Mouse (Mus musculus): ENCODE results near the gene H2-Q4. TPM values are rescaled to one million over a fixed set of nuclear protein-coding genes. Genes with fewer than 3 reads are reported as not detected.
"Not testable (repeated sequence)": the region's sequence is repeated elsewhere in the genome, so short reads cannot be mapped to it uniquely, and the experiment has no call there.

The H2-Q4 gene
- polyA plus RNA-seq, 1 experiment from 2014 or later: 4.1 TPM

DNA sequence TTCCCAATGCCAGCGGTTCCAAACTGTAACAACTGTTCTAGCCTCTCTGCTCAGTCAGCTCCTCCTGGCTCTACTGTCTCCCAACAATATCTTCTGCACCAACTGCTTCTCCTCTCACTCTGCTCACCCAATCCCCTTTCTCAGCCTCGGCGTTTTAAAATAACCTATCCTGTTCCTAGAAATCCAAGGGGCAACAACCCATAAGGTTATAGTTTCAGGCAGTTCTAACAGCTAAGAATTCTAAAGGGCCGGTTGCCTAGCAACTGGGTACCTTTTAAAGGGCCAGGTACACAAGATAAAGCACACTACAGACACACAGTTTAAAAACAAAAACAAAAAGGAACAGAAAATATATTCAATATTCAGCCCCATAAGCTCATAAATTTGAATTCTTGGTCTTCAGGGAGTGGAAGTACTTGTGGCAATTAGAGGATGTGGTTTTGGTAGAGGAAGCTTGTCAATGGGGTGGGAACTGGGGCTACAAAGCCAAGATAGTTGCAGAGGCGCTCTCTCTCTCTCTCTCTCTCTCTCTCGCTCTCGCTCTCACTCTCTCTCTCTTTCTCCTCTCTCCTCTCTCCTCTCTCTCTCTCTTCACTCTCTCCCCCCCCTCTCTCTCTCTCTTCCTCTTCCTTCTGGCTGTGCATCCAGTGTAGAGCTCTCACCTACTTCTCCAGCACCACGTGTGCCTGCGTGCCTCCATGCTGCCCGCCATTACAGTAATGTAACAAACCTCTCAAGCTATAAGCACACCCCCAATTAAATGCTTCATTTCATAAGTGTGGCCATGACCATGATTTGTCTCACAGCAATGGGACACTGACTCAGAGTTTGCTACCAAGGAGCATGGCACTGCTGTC, 36.1 kb downstream of the H2-Q4 start:
- H3K4me1 ChIP-seq (ENCODE audit: control insufficient read depth, insufficient read depth, low read length); H3K9me3 ChIP-seq (replicated peaks; ENCODE audit: control insufficient read depth, low read length); H3K9ac ChIP-seq (ENCODE audit: low read length); ATAC-seq (replicated peaks; ENCODE audit: extremely low read depth, insufficient read depth, low FRiP score); H3K27me3 ChIP-seq (ENCODE audit: control insufficient read depth, insufficient read depth, low read length); H3K27ac ChIP-seq (ENCODE audit: low read length); H3K4me2 ChIP-seq (ENCODE audit: low read depth, low read length); H3K36me3 ChIP-seq (ENCODE audit: control insufficient read depth, insufficient read depth); H3K4me3 ChIP-seq (ENCODE audit: low read length): not testable (repeated sequence)
- 36% methylated on average over 3 of the region's 10 CpGs for WGBS

DNA sequence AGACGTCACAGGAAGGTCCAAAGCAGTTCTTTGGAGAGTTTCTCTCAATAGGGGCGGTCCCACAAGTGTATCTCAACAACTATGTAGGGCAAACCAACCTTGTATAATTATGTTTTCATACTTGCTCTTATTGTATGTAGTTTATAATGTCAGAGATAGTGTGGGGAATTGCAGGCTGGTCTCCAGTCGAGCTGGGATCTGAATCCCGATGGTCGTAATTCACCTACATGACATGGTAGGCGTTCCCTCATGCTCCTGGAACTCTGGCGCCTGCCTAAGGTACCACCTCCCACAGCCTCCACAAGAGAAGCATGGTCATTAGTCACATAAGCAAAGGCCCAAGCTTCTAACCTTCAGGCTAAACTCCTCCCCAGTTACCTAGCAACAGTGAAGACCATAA, 39.4 kb downstream of the H2-Q4 start:
- WGBS: 74% methylated on average over 7 of the region's 7 CpGs
- peaks cover 12% of the 10 kb centered on the region; the same call in 1 of the 2 replicates for H3K27me3 ChIP-seq (ENCODE audit: control insufficient read depth, insufficient read depth, low read length)
- no peak overlapping the region for H3K4me2 ChIP-seq (ENCODE audit: low read depth, low read length)
- H3K4me3 ChIP-seq (ENCODE audit: low read length): no peak overlapping the region
- no peaks in the 10 kb centered on the region for H3K36me3 ChIP-seq (ENCODE audit: control insufficient read depth, insufficient read depth)
- no peak overlapping the region for H3K9ac ChIP-seq (ENCODE audit: low read length)
- no peaks in the 10 kb centered on the region for H3K4me1 ChIP-seq (ENCODE audit: control insufficient read depth, insufficient read depth, low read length)
- ATAC-seq (replicated peaks; ENCODE audit: extremely low read depth, insufficient read depth, low FRiP score): no peak
- H3K27ac ChIP-seq (ENCODE audit: low read length): no peak overlapping the region
- H3K9me3 ChIP-seq (replicated peaks; ENCODE audit: control insufficient read depth, low read length): no peaks in the 10 kb centered on the region

DNA sequence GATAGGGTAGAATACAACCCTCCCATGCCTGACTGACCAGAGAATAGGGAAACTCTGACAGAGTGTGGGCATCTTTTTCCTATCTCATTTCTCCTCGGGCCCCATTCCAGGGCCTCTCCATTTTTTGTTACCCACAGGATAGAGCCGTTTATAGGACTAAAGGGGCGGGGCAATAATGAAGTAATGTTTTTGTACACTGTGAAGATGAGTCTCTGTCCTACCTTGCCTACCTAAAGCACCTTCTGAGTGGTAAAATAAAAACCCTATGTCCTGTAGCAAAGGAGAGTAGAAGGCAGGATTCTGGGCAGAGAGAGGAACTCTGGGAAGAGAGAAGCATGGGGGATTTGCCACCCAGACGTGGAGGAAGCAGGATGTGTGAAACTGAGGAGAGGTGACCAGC, 40.1 kb downstream of the H2-Q4 start:
- H3K4me3 ChIP-seq (ENCODE audit: low read length); H3K27ac ChIP-seq (ENCODE audit: low read length); H3K36me3 ChIP-seq (ENCODE audit: control insufficient read depth, insufficient read depth); H3K9me3 ChIP-seq (replicated peaks; ENCODE audit: control insufficient read depth, low read length); ATAC-seq (replicated peaks; ENCODE audit: extremely low read depth, insufficient read depth, low FRiP score); H3K4me1 ChIP-seq (ENCODE audit: control insufficient read depth, insufficient read depth, low read length); H3K9ac ChIP-seq (ENCODE audit: low read length); H3K4me2 ChIP-seq (ENCODE audit: low read depth, low read length): not testable (repeated sequence)
- WGBS: 48% methylated on average over 4 of the region's 4 CpGs
- H3K27me3 ChIP-seq (ENCODE audit: control insufficient read depth, insufficient read depth, low read length): peaks cover 14% of the 10 kb centered on the region; the same call in 1 of the 2 replicates

DNA sequence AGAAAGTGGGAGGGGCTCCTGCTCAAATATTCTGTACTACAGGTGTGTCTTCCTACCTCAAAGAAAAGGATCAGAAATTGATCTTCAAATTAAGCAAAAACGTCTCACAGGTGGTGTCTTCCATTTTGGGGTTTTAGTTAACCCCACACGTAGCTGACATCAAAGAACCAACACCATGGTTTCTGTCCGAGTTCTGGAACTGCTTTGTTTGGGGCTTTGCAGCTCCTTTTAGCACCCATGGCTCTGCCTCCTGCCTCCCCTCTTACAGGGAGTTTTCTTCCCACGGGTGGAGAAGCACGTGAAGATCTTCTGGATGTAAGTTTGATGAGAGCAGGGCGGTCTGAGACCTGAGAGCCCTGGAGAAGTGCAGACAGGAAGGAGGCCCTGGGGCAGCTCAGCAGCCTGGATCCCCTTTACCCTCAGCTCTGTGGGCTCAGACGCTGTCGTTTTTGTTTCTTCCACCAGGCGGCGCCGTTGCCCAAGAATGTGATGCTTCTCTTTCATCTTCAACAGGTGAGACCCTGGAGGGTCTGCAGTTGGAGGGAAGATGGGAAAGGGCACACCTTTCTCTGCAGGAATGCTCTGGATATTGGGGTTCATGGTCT, 40.9 kb downstream of the H2-Q4 start:
- ATAC-seq (replicated peaks; ENCODE audit: extremely low read depth, insufficient read depth, low FRiP score); H3K4me3 ChIP-seq (ENCODE audit: low read length); H3K9ac ChIP-seq (ENCODE audit: low read length); H3K4me2 ChIP-seq (ENCODE audit: low read depth, low read length); H3K27ac ChIP-seq (ENCODE audit: low read length); H3K4me1 ChIP-seq (ENCODE audit: control insufficient read depth, insufficient read depth, low read length); H3K36me3 ChIP-seq (ENCODE audit: control insufficient read depth, insufficient read depth); H3K9me3 ChIP-seq (replicated peaks; ENCODE audit: control insufficient read depth, low read length): not testable (repeated sequence)
- WGBS: 13% methylated on average over 11 of the region's 11 CpGs
- H3K27me3 ChIP-seq (ENCODE audit: control insufficient read depth, insufficient read depth, low read length): peaks cover 20% of the 10 kb centered on the region

DNA sequence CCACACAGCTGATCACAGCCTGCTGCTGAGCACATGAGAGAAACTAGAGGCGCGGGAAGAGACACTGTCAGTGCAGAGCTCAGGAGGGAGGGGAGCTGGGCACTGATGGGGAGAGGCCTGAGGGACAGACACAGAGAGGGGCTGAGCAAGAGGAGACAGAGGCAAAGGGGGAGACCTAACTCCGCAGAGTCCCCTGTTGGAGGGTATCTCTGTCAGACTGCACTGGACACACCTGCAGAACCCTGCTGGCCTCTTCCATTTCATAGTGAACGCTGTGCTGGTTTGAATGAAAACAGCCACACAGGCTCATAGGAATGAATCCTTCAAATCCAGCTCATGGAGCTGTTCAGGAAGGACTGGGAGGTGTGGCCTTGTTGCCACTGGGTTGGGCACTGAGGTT, 41.9 kb downstream of the H2-Q4 start:
- not testable (repeated sequence) for H3K36me3 ChIP-seq (ENCODE audit: control insufficient read depth, insufficient read depth); H3K4me2 ChIP-seq (ENCODE audit: low read depth, low read length); H3K27ac ChIP-seq (ENCODE audit: low read length); H3K9me3 ChIP-seq (replicated peaks; ENCODE audit: control insufficient read depth, low read length); ATAC-seq (replicated peaks; ENCODE audit: extremely low read depth, insufficient read depth, low FRiP score); H3K9ac ChIP-seq (ENCODE audit: low read length); H3K4me1 ChIP-seq (ENCODE audit: control insufficient read depth, insufficient read depth, low read length); H3K4me3 ChIP-seq (ENCODE audit: low read length)
- WGBS: 87% methylated on average over 4 of the region's 4 CpGs
- H3K27me3 ChIP-seq (ENCODE audit: control insufficient read depth, insufficient read depth, low read length): peaks cover 27% of the 10 kb centered on the region

DNA sequence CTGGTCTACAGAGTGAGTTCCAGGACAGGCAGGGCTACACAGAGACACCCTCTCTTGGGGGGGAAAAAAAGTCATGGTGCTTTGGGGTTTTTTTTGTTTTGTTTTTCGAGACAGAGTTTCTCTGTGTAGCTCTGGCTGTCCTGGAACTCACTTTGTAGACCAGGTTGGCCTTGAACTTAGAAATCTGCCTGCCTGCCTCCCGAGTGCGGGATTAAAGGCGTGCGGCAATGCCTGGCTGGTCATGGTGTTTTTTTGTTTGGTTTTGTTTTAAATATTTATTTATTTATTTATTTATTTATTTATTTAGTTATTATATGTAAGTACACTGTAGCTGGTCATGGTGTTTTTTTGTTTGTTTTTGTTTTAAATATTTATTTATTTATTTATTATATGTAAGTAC, 42.9 kb downstream of the H2-Q4 start:
- H3K36me3 ChIP-seq (ENCODE audit: control insufficient read depth, insufficient read depth); H3K27ac ChIP-seq (ENCODE audit: low read length); H3K4me2 ChIP-seq (ENCODE audit: low read depth, low read length); H3K9me3 ChIP-seq (replicated peaks; ENCODE audit: control insufficient read depth, low read length); H3K4me3 ChIP-seq (ENCODE audit: low read length); H3K9ac ChIP-seq (ENCODE audit: low read length); ATAC-seq (replicated peaks; ENCODE audit: extremely low read depth, insufficient read depth, low FRiP score); H3K4me1 ChIP-seq (ENCODE audit: control insufficient read depth, insufficient read depth, low read length): not testable (repeated sequence)
- peaks cover 28% of the 10 kb centered on the region for H3K27me3 ChIP-seq (ENCODE audit: control insufficient read depth, insufficient read depth, low read length)
- WGBS: 87% methylated on average over 5 of the region's 5 CpGs

DNA sequence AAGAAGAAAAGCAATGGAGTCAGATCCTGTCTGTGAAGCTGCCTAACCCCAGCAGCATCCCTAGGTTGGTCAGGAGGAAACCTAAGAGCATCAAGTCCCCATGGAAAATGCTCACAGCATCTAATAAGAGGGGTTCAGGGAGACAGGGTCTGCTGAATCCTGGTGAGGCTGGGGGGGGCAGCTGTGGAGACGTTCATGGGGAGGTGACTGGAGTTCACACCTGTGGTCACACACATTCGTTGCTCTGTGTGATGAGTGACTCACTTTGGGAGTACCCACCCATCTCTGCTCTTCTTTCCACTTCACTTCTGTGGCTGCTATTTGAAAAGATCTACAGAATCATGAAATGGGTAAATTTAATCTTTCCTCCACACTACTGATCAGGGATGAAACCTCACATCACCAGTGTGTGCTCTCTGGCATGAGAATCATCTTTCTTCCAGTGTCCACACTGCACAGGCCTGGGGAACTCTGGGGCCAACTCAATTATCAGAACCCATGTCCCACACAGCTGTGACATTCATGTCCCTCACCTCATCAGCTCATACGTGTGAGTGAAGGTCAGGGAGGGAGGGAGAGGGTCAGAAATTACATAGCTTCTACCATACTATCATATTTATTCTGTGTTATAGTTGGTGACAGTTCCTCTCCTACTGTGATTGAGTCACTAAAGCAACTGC, 43.9 kb downstream of the H2-Q4 start:
- 60% methylated on average over 3 of the region's 3 CpGs for WGBS
- ATAC-seq (replicated peaks; ENCODE audit: extremely low read depth, insufficient read depth, low FRiP score); H3K4me3 ChIP-seq (ENCODE audit: low read length); H3K4me1 ChIP-seq (ENCODE audit: control insufficient read depth, insufficient read depth, low read length); H3K9ac ChIP-seq (ENCODE audit: low read length); H3K36me3 ChIP-seq (ENCODE audit: control insufficient read depth, insufficient read depth); H3K27ac ChIP-seq (ENCODE audit: low read length); H3K9me3 ChIP-seq (replicated peaks; ENCODE audit: control insufficient read depth, low read length); H3K4me2 ChIP-seq (ENCODE audit: low read depth, low read length): not testable (repeated sequence)
- peaks cover 30% of the 10 kb centered on the region for H3K27me3 ChIP-seq (ENCODE audit: control insufficient read depth, insufficient read depth, low read length)

DNA sequence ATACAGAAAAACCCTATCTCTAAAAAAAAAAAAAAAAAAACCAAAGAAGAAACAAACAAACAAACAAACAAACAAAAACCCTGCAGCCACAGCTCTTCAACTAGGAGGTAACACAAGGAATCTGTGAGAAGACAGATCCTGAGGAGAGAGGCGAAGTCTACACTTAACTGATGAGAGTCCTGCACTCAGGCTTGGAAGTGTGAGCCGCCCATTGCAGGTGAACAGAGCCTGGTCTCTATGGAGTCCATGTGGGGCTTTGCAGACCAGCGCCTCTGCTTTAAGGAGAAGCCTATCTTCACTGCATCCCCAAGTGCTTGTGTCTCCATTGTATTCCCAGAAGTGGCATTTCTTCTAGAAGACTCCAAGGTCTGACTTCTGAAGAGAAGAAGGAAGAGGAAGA, 44.7 kb downstream of the H2-Q4 start:
- H3K27ac ChIP-seq (ENCODE audit: low read length); H3K36me3 ChIP-seq (ENCODE audit: control insufficient read depth, insufficient read depth); H3K9ac ChIP-seq (ENCODE audit: low read length); H3K4me3 ChIP-seq (ENCODE audit: low read length); H3K4me1 ChIP-seq (ENCODE audit: control insufficient read depth, insufficient read depth, low read length); H3K9me3 ChIP-seq (replicated peaks; ENCODE audit: control insufficient read depth, low read length); ATAC-seq (replicated peaks; ENCODE audit: extremely low read depth, insufficient read depth, low FRiP score); H3K4me2 ChIP-seq (ENCODE audit: low read depth, low read length): not testable (repeated sequence)
- peaks cover 25% of the 10 kb centered on the region for H3K27me3 ChIP-seq (ENCODE audit: control insufficient read depth, insufficient read depth, low read length)
- 81% methylated on average over 3 of the region's 3 CpGs for WGBS

Data from heart, embryonic 16.5 days (tissue).